Mouse (Mus musculus): Measurements from ENCODE around the gene Nr4a1. TPM values are rescaled to one million over a fixed set of nuclear protein-coding genes. Genes with fewer than 3 reads are reported as not detected.

Gene Nr4a1
- polyA plus RNA-seq, 1 experiment from 2014 or later = 2.2 TPM

DNA sequence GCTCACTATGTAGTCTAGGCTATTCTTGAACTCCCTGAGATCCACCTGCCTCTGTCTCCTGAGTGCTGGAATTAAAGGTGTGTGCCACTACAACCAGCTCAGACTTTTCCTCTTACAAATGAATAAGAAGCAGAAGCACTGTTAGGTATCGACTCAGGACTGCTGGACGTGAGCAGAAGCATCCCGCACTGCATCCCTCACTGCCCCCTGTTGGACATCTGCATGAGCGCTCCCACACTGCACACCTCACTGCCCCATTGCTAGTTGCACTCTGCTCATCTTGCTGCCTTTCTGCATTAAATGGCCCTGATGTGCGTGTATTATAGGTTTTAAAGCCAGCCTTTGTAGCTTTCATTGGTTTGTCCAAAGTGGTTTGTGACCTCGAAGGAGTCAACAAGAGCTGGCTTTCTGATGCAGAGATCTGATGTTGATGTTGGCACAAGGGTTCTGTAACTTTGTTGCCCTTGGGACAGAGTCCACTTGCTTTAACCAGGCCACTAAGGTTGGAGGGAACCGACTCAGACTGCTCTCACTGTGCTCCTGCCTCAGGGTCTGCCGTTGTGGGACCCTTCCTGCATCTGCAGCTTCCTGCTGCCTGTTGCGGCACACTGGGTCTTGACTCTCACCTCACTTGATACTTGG lies 32.2 kb downstream of the Nr4a1 start:
- ATAC-seq (replicated peaks; ENCODE audit: insufficient number of reproducible peaks, low FRiP score, low TSS enrichment, low read depth) = no peak
- WGBS = 64% methylated on average over 9 of the region's 9 CpGs
- Histone ChIP-seq H3K27me3 (ENCODE audit: control insufficient read depth, insufficient read depth, low read length) (no peaks in the 10 kb centered on the region), H3K4me2 (ENCODE audit: low read depth, low read length) (no peak overlapping the region), H3K4me1 (ENCODE audit: control insufficient read depth, insufficient read depth, low read length) (no peaks in the 10 kb centered on the region; the same call in 1 of the 2 replicates), H3K36me3 (replicated peaks; ENCODE audit: control insufficient read depth, insufficient read depth, low read depth, low read length) (peaks cover 3% of the 10 kb centered on the region), H3K27ac (replicated peaks; ENCODE audit: low read depth, low read length) (no peak overlapping the region), H3K9me3 (replicated peaks; ENCODE audit: control insufficient read depth, low read length) (no peaks in the 10 kb centered on the region), H3K9ac (replicated peaks; ENCODE audit: low read length) (no peak overlapping the region), H3K4me3 (ENCODE audit: low read depth, low read length) (no peak overlapping the region)
- DNase-seq (ENCODE audit: low spot score) = peak; percentile 24

DNA sequence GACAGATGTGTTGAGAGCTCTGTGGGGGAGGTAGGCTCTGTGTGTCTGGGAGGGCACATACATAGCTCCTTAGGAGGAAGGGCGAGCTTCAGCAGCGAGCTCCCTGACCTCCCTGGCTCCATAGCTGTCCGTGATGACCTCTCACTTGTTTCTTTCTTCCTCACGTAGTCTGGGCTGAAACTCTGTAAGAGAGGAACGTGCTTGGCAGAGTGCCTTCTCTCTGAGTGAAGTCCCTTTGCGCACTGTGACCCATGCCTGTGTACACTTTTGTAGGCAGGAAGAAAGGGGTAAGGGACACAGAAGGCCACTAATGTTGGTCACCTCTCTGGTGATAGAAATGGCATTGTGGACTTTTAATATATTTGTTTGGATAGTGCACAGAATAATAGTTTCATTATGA lies 33.3 kb downstream of the Nr4a1 start:
- ATAC-seq (replicated peaks; ENCODE audit: insufficient number of reproducible peaks, low FRiP score, low TSS enrichment, low read depth) (no peak), DNase-seq (ENCODE audit: low spot score) (no peak)
- Histone ChIP-seq H3K4me3 (ENCODE audit: low read depth, low read length) (no peak overlapping the region), H3K27ac (replicated peaks; ENCODE audit: low read depth, low read length) (no peak overlapping the region), H3K27me3 (ENCODE audit: control insufficient read depth, insufficient read depth, low read length) (no peaks in the 10 kb centered on the region), H3K4me2 (ENCODE audit: low read depth, low read length) (no peak overlapping the region), H3K9ac (replicated peaks; ENCODE audit: low read length) (no peak overlapping the region), H3K4me1 (ENCODE audit: control insufficient read depth, insufficient read depth, low read length) (no peaks in the 10 kb centered on the region; the same call in 1 of the 2 replicates), H3K9me3 (replicated peaks; ENCODE audit: control insufficient read depth, low read length) (no peaks in the 10 kb centered on the region), H3K36me3 (replicated peaks; ENCODE audit: control insufficient read depth, insufficient read depth, low read depth, low read length) (peaks cover 3% of the 10 kb centered on the region)
- 85% methylated on average over 6 of the region's 6 CpGs for WGBS

DNA sequence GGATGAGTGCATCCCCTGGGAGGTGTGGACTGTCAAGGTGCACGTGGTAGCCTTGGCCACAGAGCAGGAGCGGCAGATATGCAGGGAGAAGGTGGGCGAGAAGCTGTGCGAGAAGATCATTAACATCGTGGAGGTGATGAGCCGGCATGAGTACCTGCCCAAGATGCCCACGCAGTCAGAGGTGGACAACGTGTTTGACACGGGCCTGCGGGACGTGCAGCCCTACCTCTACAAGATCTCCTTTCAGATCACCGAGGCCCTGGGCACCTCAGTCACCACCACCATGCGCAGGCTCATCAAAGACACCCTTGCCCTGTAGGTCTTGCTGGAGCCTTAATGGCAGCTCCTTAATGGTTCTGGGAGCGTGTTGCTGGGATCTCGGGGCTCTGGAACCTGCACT lies 36.3 kb downstream of the Nr4a1 start:
- ATAC-seq (replicated peaks; ENCODE audit: insufficient number of reproducible peaks, low FRiP score, low TSS enrichment, low read depth) (no peak), DNase-seq (ENCODE audit: low spot score) (no peak)
- no peak overlapping the region for H3K4me2 ChIP-seq (ENCODE audit: low read depth, low read length)
- no peak overlapping the region for H3K9ac ChIP-seq (replicated peaks; ENCODE audit: low read length)
- H3K27me3 ChIP-seq (ENCODE audit: control insufficient read depth, insufficient read depth, low read length) = no peaks in the 10 kb centered on the region
- no peaks in the 10 kb centered on the region for H3K4me1 ChIP-seq (ENCODE audit: control insufficient read depth, insufficient read depth, low read length)
- no peaks in the 10 kb centered on the region for H3K9me3 ChIP-seq (replicated peaks; ENCODE audit: control insufficient read depth, low read length)
- peaks cover 3% of the 10 kb centered on the region for H3K36me3 ChIP-seq (replicated peaks; ENCODE audit: control insufficient read depth, insufficient read depth, low read depth, low read length)
- WGBS = 95% methylated on average over 15 of the region's 15 CpGs
- no peak overlapping the region for H3K4me3 ChIP-seq (ENCODE audit: low read depth, low read length)
- H3K27ac ChIP-seq (replicated peaks; ENCODE audit: low read depth, low read length) = no peak overlapping the region

DNA sequence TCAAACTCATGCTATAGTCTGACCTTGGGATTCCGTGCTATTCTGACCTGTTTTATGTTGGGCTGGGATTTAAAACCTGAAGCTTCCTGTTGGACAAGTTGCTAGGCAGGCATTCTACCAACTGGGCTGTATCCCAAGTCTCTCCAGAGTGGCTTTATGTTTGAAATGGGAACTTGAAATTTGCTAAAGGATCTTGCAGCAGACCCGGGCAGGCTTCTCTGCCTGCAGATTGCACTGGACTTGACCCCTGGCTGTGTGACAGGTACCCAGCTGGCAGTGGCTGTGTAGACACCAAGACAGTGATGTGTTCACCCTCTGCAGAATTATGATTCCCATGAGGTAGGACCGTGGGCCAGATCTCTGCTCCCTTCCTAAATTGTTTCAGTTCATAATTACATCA lies 37.9 kb downstream of the Nr4a1 start:
- Histone ChIP-seq H3K27ac (replicated peaks; ENCODE audit: low read depth, low read length) (no peak overlapping the region), H3K9ac (replicated peaks; ENCODE audit: low read length) (no peak overlapping the region; the same call in 1 of the 2 replicates), H3K4me1 (ENCODE audit: control insufficient read depth, insufficient read depth, low read length) (no peaks in the 10 kb centered on the region), H3K4me2 (ENCODE audit: low read depth, low read length) (no peak overlapping the region), H3K36me3 (replicated peaks; ENCODE audit: control insufficient read depth, insufficient read depth, low read depth, low read length) (peaks cover 3% of the 10 kb centered on the region), H3K9me3 (replicated peaks; ENCODE audit: control insufficient read depth, low read length) (no peaks in the 10 kb centered on the region), H3K27me3 (ENCODE audit: control insufficient read depth, insufficient read depth, low read length) (no peaks in the 10 kb centered on the region), H3K4me3 (ENCODE audit: low read depth, low read length) (no peak overlapping the region)
- WGBS = 84% methylated on average over 3 of the region's 3 CpGs
- ATAC-seq (replicated peaks; ENCODE audit: insufficient number of reproducible peaks, low FRiP score, low TSS enrichment, low read depth) (no peak), DNase-seq (ENCODE audit: low spot score) (no peak)

DNA sequence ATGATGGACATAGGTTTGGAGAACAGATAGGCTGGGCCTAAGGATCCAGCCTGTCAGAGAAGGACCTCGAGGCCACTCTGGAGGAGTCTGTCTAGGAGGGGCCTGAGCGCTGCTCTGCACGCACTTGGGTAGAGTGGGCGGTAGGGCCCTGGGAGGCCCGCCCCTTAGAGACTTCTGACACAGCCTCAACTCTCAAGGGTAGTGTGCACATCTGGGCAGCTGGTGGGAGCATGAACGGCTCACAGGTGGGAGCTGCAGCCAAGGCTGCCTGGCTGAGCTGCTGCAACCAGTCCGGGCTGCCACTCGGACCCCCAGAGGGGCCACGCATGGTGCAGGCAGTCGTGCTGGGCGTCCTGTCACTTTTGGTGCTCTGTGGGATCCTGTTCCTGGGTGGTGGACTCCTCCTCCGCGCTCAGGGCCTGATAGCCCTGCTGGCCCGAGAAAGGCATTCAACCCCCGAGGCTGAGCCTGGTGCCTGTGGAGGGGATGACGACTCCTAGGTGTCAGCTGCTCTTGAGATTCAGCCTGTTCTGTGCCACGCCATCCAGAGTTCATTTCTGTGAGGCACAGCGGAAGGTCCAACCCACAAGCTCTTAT lies 39.1 kb downstream of the Nr4a1 start, which contains the start of gene 6030408B16Rik:
6030408B16Rik (plus strand) TSS at position 188 of the 597 bp plus-strand sequence.
- no peak for ATAC-seq (replicated peaks; ENCODE audit: insufficient number of reproducible peaks, low FRiP score, low TSS enrichment, low read depth)
- H3K4me2 ChIP-seq (ENCODE audit: low read depth, low read length) = no peak within 1 kb of the TSS
- H3K9me3 ChIP-seq (replicated peaks; ENCODE audit: control insufficient read depth, low read length) = no peaks in the 10 kb centered on the region
- WGBS = 64% methylated on average over 18 of the region's 18 CpGs
- H3K27me3 ChIP-seq (ENCODE audit: control insufficient read depth, insufficient read depth, low read length) = no peaks in the 10 kb centered on the region
- peak within 1 kb of the TSS; percentile 14; the same call in 1 of the 2 replicates for H3K27ac ChIP-seq (replicated peaks; ENCODE audit: low read depth, low read length)
- no peak for DNase-seq (ENCODE audit: low spot score)
- peaks cover 3% of the 10 kb centered on the region for H3K36me3 ChIP-seq (replicated peaks; ENCODE audit: control insufficient read depth, insufficient read depth, low read depth, low read length)
- H3K4me1 ChIP-seq (ENCODE audit: control insufficient read depth, insufficient read depth, low read length) = no peaks in the 10 kb centered on the region
- peak within 1 kb of the TSS; percentile 11; the same call in 1 of the 2 replicates for H3K9ac ChIP-seq (replicated peaks; ENCODE audit: low read length)
- H3K4me3 ChIP-seq (ENCODE audit: low read depth, low read length) = no peak within 1 kb of the TSS

DNA sequence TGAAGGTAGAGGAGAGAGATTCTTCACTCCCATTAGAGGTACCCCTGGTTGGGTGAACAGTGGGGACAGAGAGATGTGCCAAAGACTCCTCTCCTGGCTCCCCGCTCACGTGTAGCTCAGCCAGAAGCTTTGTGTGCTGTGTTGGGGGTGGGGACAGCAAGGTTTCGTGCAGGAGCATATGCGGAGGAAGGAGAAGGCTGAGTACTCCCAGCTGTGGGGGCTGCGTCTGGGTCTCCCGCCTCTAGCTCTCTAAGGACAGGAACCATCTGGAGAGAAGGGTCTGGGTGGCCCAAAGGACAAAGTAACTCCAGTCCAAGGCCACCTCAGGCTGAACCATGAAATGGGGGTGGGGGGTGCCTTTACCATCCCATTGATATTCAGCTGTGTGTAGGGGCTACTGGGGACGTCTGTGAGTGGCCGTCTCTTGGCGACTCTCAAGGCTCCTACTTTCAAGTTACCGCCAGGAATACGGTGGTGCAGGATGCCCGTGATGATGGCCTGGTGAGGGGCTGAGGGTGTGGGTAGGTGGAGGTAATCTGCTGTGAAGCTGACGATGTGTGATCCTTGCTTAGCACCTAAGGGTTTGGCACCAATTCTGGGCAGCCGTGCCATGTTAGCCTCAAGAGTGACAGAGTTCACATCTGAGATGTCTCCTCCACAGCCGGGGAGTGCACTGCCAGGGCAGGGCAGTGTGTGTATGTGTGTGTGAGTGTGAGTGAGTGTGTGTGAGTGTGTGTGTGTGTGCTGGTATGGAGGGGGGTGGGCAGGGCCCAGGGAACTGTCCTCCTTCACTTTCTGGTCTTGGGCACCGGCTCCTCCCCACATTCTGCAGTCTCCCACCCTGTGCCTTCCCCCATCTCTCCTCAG lies 40.2 kb downstream of the Nr4a1 start:
- Histone ChIP-seq H3K9me3 (replicated peaks; ENCODE audit: control insufficient read depth, low read length) (no peaks in the 10 kb centered on the region), H3K36me3 (replicated peaks; ENCODE audit: control insufficient read depth, insufficient read depth, low read depth, low read length) (peaks cover 3% of the 10 kb centered on the region), H3K4me3 (ENCODE audit: low read depth, low read length) (no peak overlapping the region), H3K27me3 (ENCODE audit: control insufficient read depth, insufficient read depth, low read length) (no peaks in the 10 kb centered on the region), H3K27ac (replicated peaks; ENCODE audit: low read depth, low read length) (peak overlapping the region; percentile 14; the same call in 1 of the 2 replicates), H3K4me2 (ENCODE audit: low read depth, low read length) (no peak overlapping the region), H3K9ac (replicated peaks; ENCODE audit: low read length) (peak overlapping the region; percentile 11; the same call in 1 of the 2 replicates), H3K4me1 (ENCODE audit: control insufficient read depth, insufficient read depth, low read length) (no peaks in the 10 kb centered on the region)
- peak; percentile 50 for DNase-seq (ENCODE audit: low spot score)
- WGBS = 57% methylated on average over 16 of the region's 16 CpGs
- ATAC-seq (replicated peaks; ENCODE audit: insufficient number of reproducible peaks, low FRiP score, low TSS enrichment, low read depth) = no peak

DNA sequence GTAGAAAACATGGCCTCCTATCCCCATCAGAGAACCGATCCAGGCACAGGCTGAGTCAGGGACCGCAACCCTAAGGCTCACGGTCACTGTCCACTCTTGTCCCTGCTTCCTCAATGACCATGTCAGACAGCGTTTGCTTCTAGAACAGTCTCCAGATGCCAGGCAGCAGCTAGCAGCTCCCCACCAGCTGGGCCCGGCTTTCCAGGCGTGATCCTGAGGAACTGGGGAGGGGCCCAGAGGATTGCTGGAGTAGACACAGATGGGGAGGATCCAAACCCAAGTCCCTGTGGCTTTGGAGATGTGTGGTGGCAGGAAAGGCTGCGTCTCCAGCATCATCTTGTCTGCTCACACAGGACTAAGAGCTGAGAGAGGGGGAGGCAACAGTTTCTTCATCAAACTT lies 41.0 kb downstream of the Nr4a1 start:
- WGBS = 79% methylated on average over 7 of the region's 7 CpGs
- H3K4me3 ChIP-seq (ENCODE audit: low read depth, low read length) = no peak overlapping the region

More for the DNA sequence above, 41.0 kb downstream of the Nr4a1 start:
- no peak for DNase-seq (ENCODE audit: low spot score)
- ATAC-seq (replicated peaks; ENCODE audit: insufficient number of reproducible peaks, low FRiP score, low TSS enrichment, low read depth) = no peak
- H3K4me2 ChIP-seq (ENCODE audit: low read depth, low read length) = no peak overlapping the region
- H3K9me3 ChIP-seq (replicated peaks; ENCODE audit: control insufficient read depth, low read length) = no peaks in the 10 kb centered on the region
- no peaks in the 10 kb centered on the region for H3K27me3 ChIP-seq (ENCODE audit: control insufficient read depth, insufficient read depth, low read length)
- no peak overlapping the region for H3K27ac ChIP-seq (replicated peaks; ENCODE audit: low read depth, low read length)
- peaks cover 3% of the 10 kb centered on the region for H3K36me3 ChIP-seq (replicated peaks; ENCODE audit: control insufficient read depth, insufficient read depth, low read depth, low read length)
- no peaks in the 10 kb centered on the region for H3K4me1 ChIP-seq (ENCODE audit: control insufficient read depth, insufficient read depth, low read length)
- H3K9ac ChIP-seq (replicated peaks; ENCODE audit: low read length) = no peak overlapping the region

Measured in embryonic facial prominence, embryonic 11.5 days (tissue).